Mouse (Mus musculus) effector memory CD4-positive, alpha-beta T cell, adult 7 months (primary cell): Measurements from ENCODE around the gene Med8. TPM values are rescaled to one million over a fixed set of nuclear protein-coding genes. Genes with fewer than 3 reads are reported as not detected.

Source experiments
- polyA plus RNA-seq: library from polyadenylated mRNA; unstranded; fragments of 100-300 nt; shearing (Covaris generic); gene quantifications from one replicate; pipeline ENCODE4 v1.2.1, GENCODE M21; 2017

The Med8 gene
- polyA plus RNA-seq: 47.3 TPM

DNA sequence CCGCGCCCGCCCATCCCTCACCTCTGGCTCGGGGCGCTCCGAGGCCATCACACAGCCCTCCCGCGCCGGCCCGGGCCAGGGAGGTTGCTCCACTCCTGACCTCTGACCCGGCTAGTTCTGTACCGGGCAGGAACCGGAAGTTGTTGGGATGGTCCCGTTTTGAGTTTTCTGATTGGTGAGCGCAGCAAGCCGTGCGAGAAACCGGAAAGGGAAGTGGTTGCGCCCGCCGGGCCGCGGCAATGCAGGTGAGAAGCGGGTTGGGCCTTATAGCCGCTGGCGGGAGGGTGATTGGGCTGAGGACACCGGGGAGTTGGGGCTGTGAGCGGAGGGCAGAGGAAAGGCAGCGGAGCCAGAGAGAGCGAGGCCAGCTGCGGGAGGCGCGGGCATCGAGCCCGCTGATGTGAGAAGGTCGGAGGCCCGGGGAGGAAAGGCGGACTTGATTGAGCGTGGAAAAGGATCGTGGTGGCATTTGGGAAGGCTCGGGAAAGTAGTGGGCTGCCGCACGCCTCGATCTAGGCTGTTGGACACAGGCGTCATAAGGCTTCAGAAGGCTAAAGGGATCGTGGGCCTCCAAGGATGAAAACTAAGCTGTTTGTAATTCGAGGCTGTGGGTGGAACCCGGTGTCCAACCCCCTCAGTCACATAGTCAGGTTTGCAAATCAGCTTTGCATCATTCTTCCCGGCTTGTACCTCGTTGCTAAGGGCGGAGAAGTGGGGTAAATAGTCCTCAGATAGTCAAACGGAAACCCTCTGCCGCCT is at the start of gene Med8, which contains the start of gene Szt2:
TSS of gene Med8 (plus strand) at position 196 of the 759 bp plus-strand sequence.
TSS of gene Szt2 (minus strand) at position 132 of the 759 bp plus-strand sequence.

DNA sequence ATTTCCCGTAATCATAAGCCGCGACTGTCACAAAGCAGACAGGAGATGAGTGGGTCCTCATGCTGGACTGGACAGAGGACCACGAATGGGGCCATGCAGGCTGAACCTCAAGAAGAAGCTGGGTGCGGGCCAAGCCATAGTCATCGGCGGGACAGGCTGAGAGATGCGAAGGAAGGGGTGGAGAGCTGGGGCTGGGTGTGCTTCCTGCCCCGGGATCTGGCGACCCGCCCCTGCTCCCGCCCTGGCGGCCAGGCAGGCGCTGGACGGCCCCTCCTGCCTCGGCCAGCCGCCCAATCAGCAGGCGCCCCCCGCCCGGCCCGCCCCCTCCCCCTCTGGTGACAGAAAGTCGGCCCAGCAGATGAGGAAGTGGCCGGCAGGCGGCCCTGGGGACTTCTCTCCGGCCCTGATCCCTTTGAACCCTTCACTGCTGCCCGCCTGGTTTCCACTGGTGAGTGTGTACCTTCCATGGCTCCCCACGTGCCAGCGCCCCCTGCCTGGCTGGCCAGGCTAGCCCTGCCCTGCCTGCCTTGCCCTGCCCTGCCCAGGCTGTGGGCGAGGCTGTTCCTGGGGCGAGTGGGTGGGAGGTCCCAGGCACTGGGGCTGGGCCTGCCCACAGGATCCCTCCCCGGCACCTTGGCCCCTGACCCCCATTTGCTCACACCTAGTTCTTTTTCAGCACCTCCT is 18.8 kb downstream of the Med8 start, which contains the start of gene Elovl1:
TSS of gene Elovl1 (plus strand) at position 326 of the 684 bp plus-strand sequence.

DNA sequence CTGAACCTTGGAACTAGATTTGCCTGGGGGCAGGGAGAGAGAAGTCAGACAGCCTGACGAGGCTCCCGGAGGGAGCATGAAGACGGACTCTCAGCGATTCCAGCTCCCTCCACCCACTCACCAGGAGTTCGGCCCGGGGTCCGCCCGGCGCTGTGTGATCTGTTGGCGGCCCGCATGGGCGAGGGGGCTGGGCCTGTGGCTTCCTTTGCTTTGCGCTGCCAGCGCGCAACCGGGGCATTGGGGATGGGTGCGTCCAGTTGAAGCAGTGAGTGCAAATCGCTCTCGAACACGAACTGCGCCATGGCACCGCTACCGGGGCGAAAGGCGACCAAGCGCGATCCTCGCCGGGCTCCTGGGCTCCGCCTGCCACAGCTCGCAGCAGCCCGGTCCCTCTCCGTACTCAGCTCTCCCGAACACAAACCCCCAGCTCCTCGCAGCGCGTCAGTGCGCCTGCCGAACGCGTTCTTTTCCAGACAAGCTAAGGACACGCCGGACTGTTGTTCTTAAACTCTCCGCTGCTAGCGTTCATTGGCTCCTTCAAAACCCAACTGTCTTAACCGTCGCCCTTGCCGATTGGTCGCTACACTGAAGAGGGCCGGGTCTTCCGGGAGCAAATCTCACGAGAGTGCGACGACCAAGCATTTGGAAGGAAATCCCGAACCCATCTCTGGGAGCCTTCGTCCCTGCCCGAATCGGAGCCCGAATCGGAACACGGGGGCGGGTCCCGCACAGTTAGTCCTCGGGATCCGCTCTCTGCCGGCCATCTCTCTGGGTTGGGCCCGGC is 27.9 kb downstream of the Med8 start, which contains the start of gene Cdc20:
TSS of gene Cdc20 (minus strand) at position 533 of the 784 bp plus-strand sequence.

DNA sequence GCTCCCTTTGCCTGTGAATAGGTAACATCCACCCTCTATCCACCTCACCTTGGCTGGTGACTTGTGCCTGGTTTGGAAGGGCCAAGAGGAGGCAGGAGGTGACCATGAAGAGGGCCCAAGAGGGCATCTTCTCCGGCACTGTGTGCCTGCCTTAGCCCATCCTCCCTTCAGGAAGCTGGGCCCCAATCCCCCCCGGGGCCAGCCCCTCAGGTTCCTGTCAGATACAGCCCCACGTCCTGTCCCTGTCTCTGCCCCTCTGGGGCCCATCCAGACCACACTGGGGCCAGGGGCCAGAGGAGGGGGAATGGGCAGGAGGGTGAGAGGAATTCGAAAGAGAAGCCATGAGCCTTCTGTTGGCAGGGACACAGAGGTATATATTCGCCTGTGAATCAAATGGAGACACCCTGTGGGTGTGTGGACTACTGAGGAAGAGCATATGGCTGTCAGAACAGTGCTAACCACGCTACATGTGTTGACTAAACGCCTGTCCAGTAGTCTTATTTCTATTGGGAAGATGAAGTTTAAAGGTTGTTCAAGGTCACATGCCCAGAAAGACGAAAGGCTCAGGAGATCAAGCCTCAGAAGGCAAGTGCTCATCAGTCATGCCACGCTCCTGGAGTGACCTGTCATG is 48.3 kb downstream of the Med8 start, which contains the start of gene Mpl:
TSS of gene Mpl (minus strand) at position 169 of the 631 bp plus-strand sequence.

Other genes with a start within 250 kb of the Med8 start
- 9.8 TPM for gene Kdm4a, start 229.3 kb upstream of the Med8 start, polyA plus RNA-seq
- 0.71 TPM for gene Ptprf, start 117.9 kb upstream of the Med8 start, polyA plus RNA-seq
- 8.3 TPM for gene Szt2, start 64 bp upstream of the Med8 start, polyA plus RNA-seq
- gene Elovl1, start 18.8 kb downstream of the Med8 start, polyA plus RNA-seq: 73.2 TPM
- gene Cdc20, start 28.0 kb downstream of the Med8 start, polyA plus RNA-seq: 3.3 TPM
- 0.22 TPM for gene Mpl, start 48.2 kb downstream of the Med8 start, polyA plus RNA-seq
- not detected for gene Tie1, start 80.7 kb downstream of the Med8 start, polyA plus RNA-seq
- not detected for gene 2610528J11Rik, start 117.7 kb downstream of the Med8 start, polyA plus RNA-seq
- not detected for gene Tmem125, start 134.7 kb downstream of the Med8 start, polyA plus RNA-seq
- gene Cfap57, start 211.4 kb downstream of the Med8 start, polyA plus RNA-seq: not detected
- gene Ebna1bp2, start 211.5 kb downstream of the Med8 start, polyA plus RNA-seq: 120 TPM
- not detected for gene Olfr62, start 249.6 kb downstream of the Med8 start, polyA plus RNA-seq